Mouse (Mus musculus) left cerebral cortex, adult 11 months (tissue): ENCODE measurements around the gene Sox6.

Experiments used
- DNase-seq: peaks from one replicate; pipeline ENCODE4 v3.0.0; 2022; ENCODE audit warnings: low spot score

The Sox6 gene

DNA sequence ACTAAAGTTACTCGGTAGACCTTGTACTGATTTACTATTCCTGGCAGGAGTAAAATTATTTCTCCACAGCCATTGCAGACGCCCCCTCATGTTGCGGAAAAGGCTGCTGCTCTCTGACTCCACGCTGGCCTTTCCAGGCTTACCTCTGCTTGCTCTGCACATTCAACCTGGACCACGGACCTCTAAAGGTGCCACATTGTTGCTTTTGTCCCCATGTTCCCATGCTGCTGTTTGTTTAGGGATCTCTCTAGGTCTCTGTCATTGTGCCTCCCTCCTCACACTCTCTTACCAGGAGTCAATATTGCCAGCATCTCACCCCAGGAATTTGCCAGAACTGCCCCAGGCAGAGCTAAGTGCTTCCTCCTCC, 473.6 kb downstream of the Sox6 start:
- DNase-seq: no peak

DNA sequence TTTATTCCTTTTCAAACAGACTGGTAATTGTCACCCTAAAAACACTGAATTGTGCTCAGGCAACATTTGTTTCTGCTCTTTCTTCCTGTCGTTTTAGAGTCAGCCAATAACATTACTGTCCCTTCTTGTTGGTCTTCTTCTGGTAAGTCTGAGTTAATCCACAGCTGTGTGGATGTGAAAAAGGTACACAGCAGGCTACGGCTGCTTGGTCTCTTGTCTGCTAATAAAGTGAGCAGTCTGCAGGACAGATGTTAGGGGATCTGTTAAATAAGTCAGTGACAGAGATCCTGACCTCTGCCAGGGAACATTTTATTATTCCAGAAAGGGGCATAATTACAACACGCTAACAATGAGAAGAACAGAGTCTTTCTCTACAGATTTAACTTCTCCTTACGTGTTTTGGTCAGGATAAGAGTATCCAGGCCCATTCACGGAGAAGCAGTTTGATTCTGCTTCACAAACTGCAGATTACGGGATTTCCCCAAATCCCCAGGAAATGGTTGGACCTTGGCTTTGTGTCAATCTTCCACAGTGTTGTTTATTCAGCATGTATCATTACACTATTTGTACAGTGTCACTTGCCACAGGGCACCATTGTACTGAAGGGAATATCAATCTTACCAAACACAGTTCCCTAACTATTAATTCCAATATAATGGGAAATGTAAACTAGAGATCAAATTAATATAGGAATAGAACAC, 474.1 kb downstream of the Sox6 start:
- DNase-seq: no peak

DNA sequence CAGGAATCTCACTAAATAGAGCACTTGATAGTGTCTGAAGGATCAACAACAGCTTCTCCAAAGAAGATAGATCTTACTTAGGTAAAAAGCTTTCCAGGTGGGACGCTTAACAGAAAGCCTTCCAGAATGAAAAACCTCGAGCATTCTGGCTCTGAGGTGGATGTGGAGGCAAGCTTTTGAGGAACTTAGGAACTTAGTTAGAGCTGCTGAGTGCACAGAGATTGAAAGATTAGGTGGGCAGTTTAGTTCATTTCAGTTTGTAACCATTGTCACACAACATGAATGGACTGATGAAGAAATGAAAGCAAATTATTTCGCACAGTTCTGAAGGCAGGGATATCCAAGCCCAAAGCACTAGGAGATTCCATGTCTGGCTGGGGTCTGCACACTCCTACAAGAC, 481.9 kb downstream of the Sox6 start:
- DNase-seq: no peak

DNA sequence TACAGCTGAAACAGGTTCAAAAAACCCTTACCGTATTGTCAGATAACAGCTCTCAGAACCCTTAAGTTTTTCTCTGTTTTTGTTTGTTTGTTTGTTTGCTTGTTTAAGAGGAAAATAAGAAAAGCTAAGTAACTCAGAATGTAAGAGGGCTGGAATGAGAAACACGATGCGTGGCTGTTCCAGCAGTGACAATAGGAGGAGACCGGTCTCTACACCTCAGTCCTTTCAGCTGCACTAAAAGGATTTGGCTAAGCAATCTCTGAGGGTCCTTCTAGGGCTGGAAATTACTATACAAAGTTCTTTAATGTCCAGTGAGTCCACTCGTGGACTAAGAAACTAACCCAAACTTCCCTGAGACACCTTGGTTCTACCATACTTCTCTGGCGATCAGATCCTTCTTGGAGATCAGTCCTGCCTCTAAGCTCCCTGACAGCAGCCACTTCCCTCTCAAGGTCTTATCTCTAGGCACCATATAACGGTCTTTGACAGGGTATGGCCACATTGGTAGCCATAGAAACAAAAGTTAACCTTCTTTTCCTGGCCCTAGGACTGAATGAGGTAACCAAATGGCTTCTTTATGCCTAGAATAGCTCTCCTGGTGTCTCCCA, 488.3 kb downstream of the Sox6 start:
- no peak for DNase-seq

DNA sequence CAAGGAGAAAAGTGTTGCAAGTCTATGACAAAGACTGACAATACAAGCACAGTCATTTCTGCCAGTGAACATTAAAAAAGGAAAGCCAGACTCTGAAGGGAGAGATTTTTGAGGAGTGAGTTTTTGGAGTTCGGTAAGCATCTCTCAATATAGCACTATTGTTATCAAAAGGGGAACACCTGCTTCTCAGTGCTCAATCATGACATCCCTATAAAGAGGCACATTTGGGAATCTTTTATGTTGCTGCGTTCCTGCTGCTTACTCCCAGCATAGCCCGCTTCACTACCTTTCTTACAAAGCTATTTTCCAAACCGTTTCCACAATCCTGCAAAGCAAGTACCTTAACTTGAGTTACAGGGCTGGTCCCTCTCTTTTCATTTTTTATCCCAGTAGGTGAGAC, 488.9 kb downstream of the Sox6 start:
- DNase-seq: no peak

DNA sequence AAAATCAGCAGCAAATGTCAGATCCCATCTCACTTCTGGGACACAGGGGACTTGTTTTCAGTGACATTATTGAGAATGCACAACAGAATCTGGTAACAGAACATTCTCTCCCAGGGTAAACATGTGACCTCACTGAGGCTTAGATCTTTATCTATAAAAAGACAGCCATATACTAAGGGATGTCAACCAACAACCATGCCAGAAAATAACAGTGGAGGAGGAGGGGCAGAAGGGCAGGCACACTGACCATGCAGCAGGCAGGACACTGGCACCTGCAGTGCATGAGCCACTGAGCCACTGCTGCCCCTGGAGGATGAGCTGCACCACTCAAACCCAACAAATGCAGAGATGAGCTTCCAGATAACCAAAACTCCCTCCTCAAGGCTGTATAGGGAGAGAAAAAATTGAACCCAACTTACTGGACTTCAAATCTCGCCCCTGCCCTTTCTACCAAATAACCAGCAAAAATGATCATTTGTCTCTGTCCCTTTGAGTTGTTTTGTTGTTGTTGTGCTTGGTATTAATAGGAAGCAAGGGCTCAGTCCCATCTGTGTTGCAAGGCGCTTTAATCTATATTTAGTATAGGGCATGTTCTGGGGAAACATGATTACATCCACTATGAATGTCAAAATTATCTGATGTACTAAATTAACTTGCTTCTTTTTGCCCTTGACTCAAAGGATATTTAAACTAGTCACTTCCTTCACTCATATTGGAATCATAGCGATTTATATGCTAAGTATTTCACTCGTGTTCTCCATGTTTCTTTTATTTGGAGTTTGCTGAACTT, 492.8 kb downstream of the Sox6 start:
- DNase-seq: no peak

DNA sequence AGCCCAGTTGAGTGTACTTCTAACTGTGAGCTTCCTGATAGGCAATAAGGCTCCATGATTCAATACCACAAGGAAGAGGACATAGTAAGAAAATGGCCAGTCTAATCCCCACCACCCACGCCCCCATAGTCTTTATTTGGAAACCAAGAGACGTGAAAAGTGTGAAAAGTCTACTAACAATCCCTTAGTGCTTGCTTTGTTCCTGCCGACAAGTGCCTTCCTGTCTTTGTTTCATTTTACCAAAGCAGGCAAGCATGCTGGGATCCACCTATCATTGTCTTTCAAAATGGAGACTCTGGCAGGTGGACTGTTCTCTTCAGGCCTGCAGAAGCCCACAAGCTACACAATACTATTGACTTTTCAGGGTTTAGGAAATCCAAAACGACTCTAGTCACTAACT, 495.0 kb downstream of the Sox6 start:
- DNase-seq: no peak

DNA sequence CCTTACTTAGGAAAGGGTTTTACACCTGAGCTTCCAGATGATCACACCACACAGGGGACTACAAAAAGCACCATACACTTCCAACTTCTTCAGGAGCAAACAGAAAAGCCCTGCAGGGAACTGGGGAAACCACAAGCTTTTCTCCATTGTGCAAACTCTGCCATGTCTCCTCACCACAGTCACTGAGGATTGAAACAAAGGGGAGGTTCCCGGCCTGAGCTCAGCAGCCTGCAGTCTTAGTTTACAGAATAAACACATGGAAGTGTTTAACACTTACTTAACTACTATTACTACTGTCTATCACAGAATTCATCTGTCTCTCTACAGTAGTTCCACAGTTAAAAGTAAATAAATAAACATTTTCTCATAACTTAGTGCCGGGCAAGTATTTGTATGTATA, 498.3 kb downstream of the Sox6 start:
- no peak for DNase-seq

DNA sequence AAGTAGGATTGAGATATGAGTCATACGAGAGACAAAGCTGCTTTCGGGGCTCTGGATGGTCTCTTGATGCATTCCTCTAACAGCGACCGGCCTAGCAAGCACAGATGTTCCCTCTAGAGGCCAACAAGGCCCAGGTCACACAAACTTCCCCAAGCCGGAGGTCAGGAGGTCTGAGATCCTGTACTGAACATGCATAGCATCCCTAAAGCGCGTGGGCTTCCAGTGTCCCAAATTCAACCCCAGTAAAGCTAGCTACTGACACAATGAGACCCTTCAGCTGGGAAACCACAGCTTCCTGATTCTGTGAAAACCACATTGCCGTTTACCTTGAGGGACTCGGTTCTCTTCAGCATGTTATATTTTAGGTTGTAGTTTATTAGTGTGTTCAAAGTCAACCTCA, 499.6 kb downstream of the Sox6 start:
- no peak for DNase-seq

DNA sequence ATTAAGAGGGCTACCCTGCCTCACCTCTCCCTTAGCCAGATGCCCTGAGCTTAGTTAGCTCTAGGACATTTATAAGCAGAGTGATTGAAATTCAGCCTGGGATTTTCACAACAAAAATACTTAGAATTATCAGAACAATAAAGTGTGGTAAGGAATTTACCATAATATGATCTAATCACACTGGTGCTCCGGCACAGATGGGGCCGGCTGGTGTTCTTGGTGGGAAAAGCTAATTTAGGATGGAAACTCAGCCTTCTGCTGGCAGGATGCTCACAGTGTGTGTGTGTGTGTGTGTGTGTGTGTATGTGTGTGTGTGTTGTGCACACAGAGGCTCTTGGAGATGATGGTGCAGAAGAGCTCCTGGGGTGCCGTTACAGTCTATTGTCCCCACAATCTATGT, 501.0 kb downstream of the Sox6 start:
- no peak for DNase-seq

DNA sequence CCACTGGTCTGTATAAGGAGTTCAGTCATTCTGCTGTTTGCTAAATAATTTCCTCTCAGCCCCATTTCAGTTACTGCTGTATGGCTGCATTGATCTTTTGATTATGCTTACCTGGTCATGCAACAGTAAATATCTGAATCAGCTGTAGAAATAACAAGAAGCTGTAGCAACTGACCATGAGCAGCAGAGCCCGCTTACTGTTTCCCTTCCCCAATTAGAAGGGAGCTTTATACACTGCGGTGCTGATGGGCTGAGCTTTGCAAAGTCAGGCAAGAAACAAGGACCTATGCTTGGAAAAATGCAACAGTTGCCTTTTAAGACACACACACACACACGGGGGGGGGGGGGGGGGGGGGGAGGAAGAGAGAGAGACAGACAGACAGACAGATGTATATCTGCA, 502.1 kb downstream of the Sox6 start:
- no peak for DNase-seq

DNA sequence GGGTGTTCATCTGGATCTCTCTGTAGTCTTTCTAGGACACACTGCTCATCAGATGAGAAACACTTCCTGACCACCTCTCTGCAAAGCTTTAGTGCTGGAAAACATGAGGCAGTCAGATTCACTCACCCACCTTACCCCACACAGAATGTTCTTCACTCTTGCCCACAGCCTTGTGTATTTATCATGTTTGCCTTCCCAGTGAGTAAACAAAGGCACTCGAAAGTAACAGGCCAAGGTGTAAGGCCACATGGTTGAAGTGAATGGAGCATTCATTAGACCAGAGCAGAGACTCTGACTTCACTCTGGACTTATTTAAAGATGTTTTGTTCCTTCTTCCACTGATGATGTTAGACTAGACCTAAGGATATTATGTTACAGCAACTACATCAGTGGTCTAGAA, 506.7 kb downstream of the Sox6 start:
- DNase-seq: no peak

DNA sequence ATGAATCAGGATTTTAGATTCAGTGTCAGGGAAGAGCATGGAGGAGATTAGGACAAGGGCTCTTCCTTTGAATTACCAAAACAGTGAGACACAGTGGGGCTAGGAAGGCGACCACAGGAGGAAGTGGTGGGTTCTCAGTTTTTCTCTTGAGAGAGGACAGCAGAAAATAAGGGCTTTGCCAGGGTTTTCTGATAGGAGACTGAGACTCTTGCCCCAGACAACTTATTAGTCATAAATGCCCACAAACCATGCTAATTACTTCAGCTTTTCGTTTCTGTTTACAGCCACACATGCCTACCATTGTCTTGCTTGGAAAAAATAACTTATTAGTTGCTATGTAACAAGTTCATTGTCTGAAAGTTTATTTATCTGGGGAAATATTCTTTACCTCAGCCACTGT, 507.4 kb downstream of the Sox6 start:
- no peak for DNase-seq

DNA sequence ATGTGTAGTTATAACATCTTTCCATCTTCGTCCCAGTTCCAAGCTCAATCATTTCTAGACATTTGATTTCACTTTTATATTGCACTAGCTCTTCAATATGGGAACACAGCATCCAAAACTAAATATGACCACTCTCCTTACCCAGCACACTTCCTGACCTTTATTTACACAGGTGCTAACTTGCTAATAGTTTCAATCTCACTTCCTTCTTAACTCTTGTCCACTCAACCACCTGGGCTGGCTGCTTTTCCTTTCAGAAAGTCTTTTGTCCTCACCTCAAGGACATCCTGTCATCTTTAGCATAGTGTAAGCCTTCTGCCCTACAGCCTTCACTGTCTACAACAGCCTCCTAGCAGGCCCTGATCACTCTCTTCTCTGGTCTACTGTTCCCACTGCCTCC, 520.9 kb downstream of the Sox6 start:
- DNase-seq: no peak

DNA sequence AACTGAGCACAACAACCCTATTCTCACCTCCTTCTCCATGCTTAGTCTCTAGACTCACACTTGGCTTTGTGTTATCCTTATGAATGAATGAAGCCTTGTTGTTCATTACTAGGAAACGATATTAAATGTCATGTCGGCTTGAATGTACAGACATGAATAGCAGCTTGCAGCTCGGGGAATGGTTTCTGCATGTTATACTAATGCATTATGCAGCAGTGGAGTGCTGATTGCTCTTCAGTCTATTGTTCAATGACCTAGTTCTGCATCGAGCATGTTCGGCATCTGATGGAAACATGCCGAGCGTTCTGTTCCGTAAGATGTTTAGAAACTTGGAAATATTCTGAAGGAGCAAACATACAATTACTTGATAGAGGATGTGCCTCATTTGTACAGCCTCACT, 524.9 kb downstream of the Sox6 start:
- DNase-seq: no peak

DNA sequence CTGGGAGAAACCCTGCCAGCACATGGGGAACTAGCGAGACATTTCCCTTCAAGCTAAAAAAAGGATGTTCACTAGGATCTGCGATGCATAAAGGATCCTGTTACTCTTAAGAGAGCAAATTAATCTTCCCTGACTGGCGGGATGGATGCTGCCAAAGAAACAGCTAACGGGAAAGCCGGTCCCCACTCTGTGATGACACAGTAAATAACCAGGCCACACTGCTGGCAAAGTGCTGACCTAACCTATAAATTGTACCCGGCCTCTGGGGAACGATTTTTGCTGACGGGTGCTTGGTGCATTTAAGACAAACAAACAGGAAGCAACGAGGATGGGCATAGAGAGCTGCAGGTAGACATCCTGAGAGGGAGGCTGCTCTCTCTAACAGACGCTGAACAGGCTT, 526.8 kb downstream of the Sox6 start:
- DNase-seq: no peak

DNA sequence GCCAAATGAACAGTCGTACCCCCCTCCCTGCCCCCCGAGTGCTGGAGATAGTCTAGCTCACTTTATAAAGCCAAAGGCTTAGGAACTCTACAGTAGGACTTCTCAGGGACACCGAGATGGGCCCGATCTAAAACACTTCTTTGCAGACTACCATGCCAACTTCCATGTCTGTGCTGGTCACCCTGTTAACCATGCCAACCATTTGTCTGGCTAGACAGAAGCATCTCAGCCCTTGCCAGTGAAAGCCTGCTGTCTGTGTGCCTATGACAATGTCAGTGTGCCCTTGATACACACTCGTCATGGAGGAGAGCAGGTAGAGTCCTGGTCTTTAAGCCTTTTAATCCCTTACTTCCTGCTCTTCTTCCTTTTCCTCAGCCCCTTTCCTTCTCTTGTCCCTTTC, 527.5 kb downstream of the Sox6 start:
- no peak for DNase-seq

DNA sequence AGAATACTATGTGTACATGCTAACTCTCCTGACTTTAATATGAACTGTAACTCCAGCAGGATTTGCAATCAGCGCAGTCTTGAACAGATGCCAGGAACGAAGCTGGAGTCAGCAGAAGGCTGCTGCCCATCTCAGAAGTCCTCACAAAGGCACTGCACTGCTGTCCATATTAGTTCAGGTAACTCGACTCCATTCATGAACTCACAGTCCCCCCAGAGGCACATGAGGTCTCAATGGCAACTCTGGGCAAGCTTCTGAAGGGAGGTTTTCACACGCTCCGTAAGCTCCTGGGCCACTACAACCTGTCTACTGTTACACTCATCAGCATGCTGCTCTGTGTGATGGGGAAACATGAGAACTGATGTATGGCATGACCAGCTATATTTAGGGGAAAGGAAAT, 528.6 kb downstream of the Sox6 start:
- DNase-seq: no peak

DNA sequence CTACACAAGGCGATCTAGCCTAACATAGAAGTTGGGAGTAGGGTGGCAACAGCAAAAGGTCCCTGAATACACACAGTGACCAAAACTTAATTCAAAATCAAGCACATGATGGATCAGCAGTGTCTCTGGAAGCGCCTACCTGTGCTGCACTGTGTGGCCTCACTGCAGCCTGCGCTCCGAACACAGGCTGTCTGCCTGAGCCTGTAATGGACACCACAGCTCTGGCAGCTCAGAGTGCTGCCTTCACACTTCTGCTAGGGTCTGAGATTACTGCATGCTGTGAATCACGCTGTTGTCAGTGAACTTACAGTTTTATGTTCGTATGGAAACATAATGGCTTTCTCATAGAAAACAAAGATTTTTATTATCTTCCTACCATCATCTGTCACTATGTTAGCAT, 532.2 kb downstream of the Sox6 start:
- no peak for DNase-seq

DNA sequence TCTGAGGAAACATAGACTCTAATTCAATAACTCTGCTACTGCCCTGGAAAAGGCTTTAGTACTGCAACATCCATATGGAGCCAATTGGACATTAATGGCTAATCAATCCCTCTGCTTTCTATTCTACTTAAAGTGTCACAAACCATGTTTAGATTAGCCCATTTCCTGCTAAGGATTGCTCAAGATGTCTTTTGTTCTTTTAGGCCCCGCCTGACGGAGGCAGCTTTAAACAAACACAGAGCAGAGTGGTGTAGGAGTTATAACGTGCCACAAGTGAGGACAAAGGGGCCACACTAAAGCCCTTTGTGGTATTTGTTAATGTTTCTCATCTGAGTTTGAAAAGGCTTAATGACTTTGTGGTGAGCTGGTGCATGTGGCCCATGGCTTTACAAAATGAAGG, 537.1 kb downstream of the Sox6 start:
- DNase-seq: no peak

DNA sequence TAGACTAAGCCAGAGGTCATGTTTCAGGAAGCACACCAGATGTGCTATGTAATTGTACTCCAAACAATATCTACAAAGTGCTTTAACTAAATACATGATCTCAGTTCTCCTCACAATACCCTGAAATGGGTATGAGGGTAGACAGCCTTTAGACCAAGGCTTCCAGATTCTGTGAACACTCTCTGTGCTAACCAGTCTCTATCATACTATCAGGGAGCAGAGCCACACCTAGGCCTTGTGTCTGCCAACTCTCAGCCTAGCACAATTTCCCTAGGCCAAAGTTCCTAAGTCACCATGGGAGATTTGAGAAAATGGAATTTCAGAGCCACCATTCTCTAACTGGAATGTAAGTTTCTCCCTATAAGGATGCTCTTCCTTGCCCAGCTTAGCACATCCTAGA, 537.8 kb downstream of the Sox6 start:
- no peak for DNase-seq

DNA sequence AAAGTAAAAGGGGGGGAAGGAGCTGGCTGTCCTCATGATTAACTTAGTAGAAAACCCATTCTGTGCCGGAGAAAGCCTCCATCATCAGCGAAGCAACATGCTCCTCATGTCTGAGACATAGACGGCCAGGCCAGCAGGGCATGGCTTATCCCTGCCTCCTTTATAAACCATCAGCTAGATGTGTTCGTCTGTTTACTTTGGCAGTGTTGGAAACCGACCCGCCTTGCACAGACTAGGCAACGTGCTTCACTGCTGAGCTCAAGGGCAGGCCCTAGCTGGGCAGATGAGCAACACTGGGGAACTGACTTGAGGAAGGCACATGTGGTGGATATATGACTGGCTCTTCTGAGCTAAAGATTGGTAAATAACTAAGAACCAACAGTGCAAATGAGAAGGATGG, 538.4 kb downstream of the Sox6 start:
- DNase-seq: no peak

DNA sequence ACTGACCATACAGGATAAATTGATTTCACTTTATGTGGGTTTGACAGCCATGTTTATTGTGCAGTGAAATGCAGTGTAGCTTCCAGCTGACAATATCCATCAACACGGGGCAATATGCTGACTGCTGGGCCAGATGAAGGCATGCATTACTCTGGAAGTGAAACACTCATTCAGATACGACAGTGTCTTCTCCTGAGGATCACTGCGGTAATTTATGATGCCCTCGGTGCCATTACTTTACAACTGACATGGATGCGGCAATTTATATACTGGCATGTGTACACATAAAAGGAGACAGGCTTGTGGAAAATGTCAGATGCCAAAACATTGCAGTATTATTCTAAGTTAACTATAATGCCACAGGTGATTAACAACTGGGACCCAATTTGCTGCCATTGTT, 546.9 kb downstream of the Sox6 start:
- DNase-seq: no peak

DNA sequence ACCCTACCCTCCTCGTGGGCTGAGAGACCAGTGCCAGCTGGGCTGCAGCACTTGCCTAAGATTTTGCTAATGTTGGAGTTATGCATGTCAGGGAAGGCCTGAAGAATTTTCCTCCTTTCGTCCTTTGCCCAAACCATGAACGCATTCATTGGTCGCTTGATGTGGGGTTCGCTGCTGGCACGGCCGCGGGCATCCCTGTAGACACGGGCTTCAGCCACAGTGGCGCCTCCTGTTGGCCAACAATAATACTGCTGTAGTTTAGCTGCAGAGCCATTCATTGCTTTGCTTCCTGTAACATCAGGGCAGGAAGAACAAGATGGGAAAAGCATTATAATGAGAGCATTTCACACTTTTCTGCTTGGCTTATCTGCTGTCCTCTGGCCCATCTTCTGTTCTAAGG, 549.0 kb downstream of the Sox6 start:
- DNase-seq: no peak
